Mouse (Mus musculus) testis, adult 2 months (tissue): ENCODE measurements around the gene BC005624.

Experiments used
- CTCF ChIP-seq: fragments of 200-500 bp; IDR thresholded peaks from 2 replicates; pipeline ENCODE4 v1.5.1; 2012; ENCODE audit warnings: low read depth, mild to moderate bottlenecking, inconsistent platforms, low read length, moderate library complexity; ENCODE audit not compliant: control insufficient read depth, insufficient read depth, insufficient replicate concordance
- POLR2A ChIP-seq: fragments of 200-500 bp; IDR thresholded peaks from 2 replicates; pipeline ENCODE4 v1.6.1; 2012; ENCODE audit warnings: low read depth, mild to moderate bottlenecking, inconsistent platforms, low read length, moderate library complexity; ENCODE audit not compliant: control insufficient read depth

- TF ChIP-seq CTCF (no peak), POLR2A (no peak)
Measured at GRCm38 (mm10) chr2:31026642-31027041, 44.6 kb upstream of the BC005624 start.
